Mouse (Mus musculus): ENCODE results near the gene Pbx2.
A peak's percentile ranks its signal among the peaks of the same experiment; 100 is the strongest.

Gene Pbx2

GRCm38 (mm10) chr17:34631647-34632046, 40.6 kb downstream of the Pbx2 start:
- peak; percentile 49 to 55 for DNase-seq

GRCm38 (mm10) chr17:34632261-34632691, 41.2 kb downstream of the Pbx2 start:
- DNase-seq = peak; percentile 80 to 82

GRCm38 (mm10) chr17:34635671-34636070, 44.6 kb downstream of the Pbx2 start:
- DNase-seq = no peak

GRCm38 (mm10) chr17:34637459-34637858, 46.4 kb downstream of the Pbx2 start:
- DNase-seq = no peak

GRCm38 (mm10) chr17:34639461-34640255, 48.6 kb downstream of the Pbx2 start:
- peak in 1 of 2 experiments; percentile 22 for DNase-seq

- peak; percentile 85 to 89 for DNase-seq
Observed at GRCm38 (mm10) chr17:34640778-34641601, 49.9 kb downstream of the Pbx2 start.

- no peak for DNase-seq
Observed at GRCm38 (mm10) chr17:34641945-34642344, 50.9 kb downstream of the Pbx2 start.

GRCm38 (mm10) chr17:34643379-34643778, 52.3 kb downstream of the Pbx2 start:
- DNase-seq = no peak

GRCm38 (mm10) chr17:34643944-34644343, 52.9 kb downstream of the Pbx2 start:
- DNase-seq = peak; percentile 79 to 82

GRCm38 (mm10) chr17:34644608-34645007, 53.5 kb downstream of the Pbx2 start, which contains the start of gene Fkbpl:
Gene Fkbpl (plus strand): TSS chr17:34644764.
- peak; percentile 95 to 99 for DNase-seq

- no peak for DNase-seq
Observed at GRCm38 (mm10) chr17:34645256-34645829, 54.3 kb downstream of the Pbx2 start.

GRCm38 (mm10) chr17:34645831-34646511, 54.9 kb downstream of the Pbx2 start:
- no peak for DNase-seq
